Mouse (Mus musculus) embryo, embryonic 10 days (tissue): ENCODE data around the gene Gnb3.
"Not testable (repeated sequence)": the region's sequence is repeated elsewhere in the genome, so short reads cannot be mapped to it uniquely, and the experiment has no call there.

Source experiments
- DNase-seq: peaks from one replicate; pipeline ENCODE4 v3.0.0-alpha.2; 2015; ENCODE audit warnings: low spot score

Gene Gnb3

DNA sequence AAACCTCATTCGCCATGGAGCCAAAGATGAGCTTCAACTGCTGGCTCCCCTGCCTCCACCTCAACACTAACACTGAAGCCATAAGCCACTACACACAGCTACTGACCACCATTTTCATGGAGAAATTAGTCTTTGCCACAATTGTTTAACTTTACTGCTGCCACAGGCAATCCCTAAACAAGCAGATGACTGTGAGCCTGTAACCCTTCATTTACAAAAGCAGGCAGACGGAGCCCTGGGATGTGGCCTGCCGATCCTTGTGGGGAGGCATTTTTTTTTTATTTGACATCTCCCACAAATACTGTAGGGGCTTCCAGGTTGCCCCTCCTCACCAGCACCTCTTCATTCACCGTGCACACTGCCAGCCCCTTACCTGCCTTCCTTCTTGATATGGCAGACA is 23.5 kb downstream of the Gnb3 start:
- no peak for DNase-seq

- no peak for DNase-seq
Measured at GRCm38 (mm10) chr6:124814858-124815774, 25.0 kb downstream of the Gnb3 start.

DNA sequence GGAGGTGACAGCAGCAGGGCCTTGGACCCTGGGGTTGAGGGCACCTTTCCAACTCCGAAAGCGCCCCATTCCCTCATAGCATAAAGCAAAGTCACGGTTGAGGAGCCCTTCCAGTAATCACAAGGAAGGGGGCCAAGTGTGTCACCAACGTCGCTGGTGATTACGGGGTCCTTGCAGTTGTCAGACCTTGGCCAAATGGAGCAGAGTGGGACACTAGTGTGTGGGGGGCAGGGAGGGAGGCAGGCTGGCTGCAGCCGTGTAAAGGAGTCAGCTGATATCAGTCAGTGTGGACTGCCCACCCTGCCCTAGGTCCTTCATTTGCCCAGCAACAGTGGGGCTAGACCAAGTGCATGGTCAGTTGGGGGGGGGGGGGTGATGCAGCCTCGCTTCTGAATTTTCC is 25.6 kb downstream of the Gnb3 start:
- no peak for DNase-seq

- DNase-seq, result peak; percentile 96
Measured at GRCm38 (mm10) chr6:124813933-124814332, 26.1 kb downstream of the Gnb3 start, which contains the start of gene Tpi1. Gene Tpi1, minus strand, starts transcription at chr6:124814296.

- peak; percentile 90 for DNase-seq
Measured at GRCm38 (mm10) chr6:124813496-124813895, 26.6 kb downstream of the Gnb3 start.

DNA sequence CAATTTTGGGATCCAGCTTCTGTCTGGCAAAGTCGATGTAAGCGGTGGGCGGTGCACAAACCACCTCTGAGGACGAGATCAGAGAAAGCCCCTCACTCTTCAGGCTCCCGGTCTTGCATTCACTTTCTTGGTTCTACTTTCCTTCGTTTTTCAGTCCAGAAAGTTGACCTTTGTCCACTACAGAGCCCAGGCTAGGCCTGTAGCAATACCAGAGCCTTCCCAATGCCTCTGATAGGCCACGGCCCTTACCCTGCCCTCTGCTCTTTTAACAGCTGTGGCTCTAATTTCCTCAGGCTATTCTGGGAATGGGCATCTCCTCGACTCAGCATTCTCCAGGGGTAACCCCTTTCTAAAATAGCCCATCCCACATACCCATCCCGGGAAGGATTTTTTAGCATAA is 27.2 kb downstream of the Gnb3 start:
- no peak for DNase-seq

- no peak for DNase-seq
Measured at GRCm38 (mm10) chr6:124811701-124812560, 28.1 kb downstream of the Gnb3 start.

DNA sequence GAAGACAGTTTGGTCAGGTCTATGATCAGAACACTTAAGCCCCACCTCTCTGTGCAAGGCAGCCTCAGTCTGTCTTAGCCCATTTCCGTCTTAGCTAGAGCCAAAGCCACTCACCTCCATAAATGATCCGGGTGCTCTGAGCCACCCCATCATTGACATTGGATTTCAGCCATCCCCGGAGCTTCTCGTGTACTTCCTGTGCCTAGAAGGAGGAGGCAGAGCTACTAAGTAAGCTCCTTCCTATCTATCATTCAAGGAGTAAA is 28.7 kb downstream of the Gnb3 start:
- DNase-seq, result no peak

DNA sequence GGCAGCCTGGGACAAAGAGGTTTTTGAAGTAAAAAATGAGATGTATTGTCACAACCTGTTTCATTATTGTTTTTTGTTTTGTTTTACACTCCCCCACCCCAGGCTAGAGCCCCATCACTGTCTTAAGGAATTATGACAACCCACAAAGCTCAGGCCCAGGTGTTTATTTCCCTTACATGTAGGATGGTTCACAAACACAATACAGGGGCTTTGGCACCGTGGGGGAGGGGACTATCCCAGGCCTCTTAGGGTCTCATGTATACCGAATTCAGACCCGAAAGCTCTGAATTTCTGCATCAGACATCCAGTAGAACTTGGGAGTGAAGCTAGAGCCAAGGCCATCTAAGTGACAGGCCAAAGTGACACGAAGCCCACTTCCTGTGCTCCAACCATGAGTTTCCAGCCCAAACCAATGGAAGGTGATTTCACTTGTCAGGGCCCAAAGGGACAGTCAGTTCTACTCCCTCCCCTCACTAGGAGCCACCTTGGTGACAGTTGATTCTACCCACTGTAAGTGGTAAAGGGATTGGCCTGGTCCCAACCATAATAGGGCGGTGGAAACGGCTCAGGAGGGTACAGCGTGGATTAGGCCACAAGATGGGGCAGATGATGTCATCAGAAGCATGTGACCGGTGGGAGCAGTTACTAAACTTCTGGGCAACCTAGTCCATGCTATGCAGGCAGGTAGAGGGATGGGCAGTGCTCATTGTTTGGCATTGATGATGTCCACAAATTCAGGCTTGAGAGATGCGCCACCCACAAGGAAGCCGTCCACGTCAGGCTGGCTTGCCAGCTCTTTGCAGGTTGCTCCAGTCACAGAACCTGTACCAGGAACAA is 29.3 kb downstream of the Gnb3 start:
- not testable (repeated sequence) for DNase-seq

- DNase-seq, result no peak
Measured at GRCm38 (mm10) chr6:124809775-124810538, 30.1 kb downstream of the Gnb3 start.

DNA sequence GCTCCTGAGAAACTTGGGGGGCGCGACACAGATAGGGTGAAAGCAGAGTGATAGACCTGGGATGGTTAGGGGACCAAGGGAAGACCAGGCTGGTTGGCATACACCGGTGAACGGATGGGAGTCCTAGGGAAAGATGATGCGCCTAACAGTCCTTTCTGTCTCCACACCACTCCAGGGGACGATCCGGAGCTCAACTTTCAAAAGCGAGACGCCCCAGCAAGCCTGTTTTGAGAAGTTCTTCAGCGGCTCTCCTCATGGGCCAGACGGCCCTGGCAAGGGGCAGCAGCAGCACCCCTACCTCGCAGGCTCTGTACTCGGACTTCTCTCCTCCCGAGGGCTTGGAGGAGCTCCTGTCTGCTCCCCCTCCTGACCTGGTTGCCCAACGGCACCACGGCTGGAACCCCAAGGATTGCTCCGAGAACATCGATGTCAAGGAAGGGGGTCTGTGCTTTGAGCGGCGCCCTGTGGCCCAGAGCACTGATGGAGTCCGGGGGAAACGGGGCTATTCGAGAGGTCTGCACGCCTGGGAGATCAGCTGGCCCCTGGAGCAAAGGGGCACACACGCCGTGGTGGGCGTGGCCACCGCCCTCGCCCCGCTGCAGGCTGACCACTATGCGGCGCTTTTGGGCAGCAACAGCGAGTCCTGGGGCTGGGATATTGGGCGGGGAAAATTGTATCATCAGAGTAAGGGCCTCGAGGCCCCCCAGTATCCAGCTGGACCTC is 30.9 kb downstream of the Gnb3 start:
- DNase-seq, result peak; percentile 93

DNA sequence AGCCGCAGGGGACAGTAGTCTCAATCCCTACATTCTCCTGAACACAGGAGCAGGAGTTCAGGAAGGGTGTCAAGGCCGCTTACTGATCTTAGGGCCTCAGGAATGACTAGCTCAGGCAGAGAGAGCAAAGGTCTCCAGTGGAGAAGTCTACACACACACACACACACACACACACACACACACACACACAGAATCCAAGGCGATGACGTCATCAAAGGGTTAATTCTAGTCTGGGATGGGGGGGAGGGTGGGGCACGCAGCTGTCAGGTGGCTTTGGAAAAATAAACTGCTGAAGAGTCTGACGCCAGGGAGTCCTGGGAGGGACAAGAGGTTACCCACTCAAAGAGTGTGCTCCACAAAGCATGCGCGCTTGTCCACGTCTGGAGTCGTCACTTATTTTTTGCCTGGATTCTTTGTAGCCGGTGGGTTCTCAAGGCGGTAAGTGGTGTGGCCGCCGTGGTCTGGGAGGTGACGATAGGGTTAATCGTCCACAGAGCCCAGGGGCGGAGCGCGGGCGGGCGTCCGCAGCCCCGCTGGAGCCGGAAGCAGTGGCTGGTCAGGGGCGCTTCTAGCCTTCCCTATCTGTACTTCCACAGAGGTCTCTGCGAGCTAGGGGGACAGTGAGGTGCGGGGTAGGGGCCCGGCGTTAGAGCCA is 31.6 kb downstream of the Gnb3 start, which contains the start of gene Spsb2:
Gene Spsb2 (plus strand): TSS at position 304 of the 655 bp plus-strand sequence.
- peak; percentile 85 for DNase-seq

- no peak for DNase-seq
Measured at GRCm38 (mm10) chr6:124807986-124808357, 32.1 kb downstream of the Gnb3 start.

DNA sequence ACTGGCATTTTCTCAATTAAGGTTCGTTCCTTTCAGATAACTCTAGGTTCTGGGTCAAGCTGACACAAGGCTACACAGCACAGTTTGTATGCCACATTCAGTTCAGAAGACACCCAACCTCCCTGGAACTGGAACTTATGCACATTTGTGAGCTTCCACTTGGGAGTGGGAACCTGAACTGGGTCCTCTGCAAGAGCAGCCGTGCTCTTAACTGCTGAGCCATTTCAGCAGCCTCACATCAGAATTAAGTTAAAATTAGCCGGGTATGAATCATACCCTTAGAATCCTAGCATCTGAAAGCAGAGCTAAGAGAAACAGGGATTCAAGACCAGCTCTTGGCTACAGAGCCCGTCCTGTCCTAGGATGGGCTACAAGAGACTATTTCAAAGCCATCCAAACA is 32.7 kb downstream of the Gnb3 start:
- no peak for DNase-seq

GRCm38 (mm10) chr6:124806446-124807140 is 33.5 kb downstream of the Gnb3 start:
- DNase-seq, result no peak

GRCm38 (mm10) chr6:124805341-124806321 is 34.4 kb downstream of the Gnb3 start:
- DNase-seq, result peak; percentile 94

DNA sequence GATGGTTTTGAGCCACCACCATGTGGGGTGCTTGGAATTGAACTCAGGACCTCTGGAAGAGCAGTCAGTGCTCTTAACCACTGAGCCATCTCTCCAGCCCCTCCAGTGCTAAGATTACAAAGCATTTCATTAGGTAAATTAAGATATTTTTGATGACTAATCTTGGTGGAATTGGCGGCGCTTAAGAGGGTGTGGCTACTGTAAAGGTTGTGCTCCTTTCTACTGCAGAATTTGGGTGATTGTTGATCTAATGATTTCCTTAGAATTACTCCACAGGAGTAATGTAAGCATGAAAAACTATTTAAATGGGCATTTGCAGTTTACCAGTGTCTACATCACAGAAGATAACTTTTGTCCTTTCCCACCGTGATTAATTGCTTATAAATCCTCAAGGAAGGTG is 35.7 kb downstream of the Gnb3 start:
- DNase-seq, result no peak

DNA sequence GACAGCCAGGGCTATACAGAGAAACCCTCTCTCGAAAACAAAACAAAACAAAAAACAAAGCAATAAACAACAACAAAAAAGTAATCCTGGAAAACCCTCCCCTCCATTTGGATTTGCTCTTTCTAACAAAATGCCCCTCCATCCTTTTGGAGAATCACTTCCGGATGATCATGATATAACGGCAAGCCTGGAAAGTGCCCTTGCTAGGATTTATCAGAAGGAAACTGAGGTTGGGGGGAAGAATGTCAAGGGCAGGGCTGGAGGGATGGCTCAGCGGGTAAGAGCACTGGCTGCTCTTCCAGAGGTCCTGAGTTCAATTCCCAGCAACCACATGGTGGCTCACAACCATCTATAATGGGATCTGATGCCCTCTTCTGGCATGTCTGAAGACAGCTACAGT is 36.4 kb downstream of the Gnb3 start:
- DNase-seq, result not testable (repeated sequence)
